Mouse (Mus musculus): ENCODE results near the gene Gipc1. TPM values are rescaled to one million over a fixed set of nuclear protein-coding genes. Genes with fewer than 3 reads are reported as not detected.

The Gipc1 gene
- polyA plus RNA-seq, 1 experiment from 2014 or later: 80.4 TPM

DNA sequence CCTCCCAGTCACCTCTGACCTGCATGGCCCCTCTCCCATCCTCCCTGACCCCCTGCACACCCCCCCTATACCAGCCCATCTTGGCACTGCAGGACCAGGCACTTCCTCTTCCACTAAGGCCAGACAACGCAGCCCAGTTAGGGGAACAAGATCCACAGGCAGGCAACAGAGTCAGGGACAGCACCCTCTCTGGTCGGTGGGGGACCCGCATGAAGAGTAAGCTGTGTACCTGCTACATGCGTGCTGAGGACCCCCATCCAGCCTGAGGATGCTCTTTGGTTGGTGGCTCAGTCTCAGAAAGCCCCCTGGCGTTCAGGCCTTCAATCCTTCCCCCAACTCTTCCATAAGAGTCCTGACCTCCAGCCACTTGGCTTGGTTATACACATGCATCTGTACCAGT is 53.9 kb downstream of the Gipc1 start:
- Histone ChIP-seq H3K27me3 (replicated peaks) (peaks cover 6% of the 10 kb centered on the region; the same call in 1 of the 2 replicates), H3K9ac (no peak overlapping the region), H3K9me3 (replicated peaks) (0 out of 2 replicates have a peak, but pooled peaks cover 4% of the 10 kb centered on the region), H3K36me3 (no peaks in the 10 kb centered on the region), H3K4me3 (no peak overlapping the region), H3K27ac (no peak overlapping the region), H3K4me1 (no peaks in the 10 kb centered on the region), H3K4me2 (no peak overlapping the region)
- 46% methylated on average over 5 of the region's 5 CpGs for WGBS (ENCODE audit: insufficient replicate concordance)
- ATAC-seq: no peak

DNA sequence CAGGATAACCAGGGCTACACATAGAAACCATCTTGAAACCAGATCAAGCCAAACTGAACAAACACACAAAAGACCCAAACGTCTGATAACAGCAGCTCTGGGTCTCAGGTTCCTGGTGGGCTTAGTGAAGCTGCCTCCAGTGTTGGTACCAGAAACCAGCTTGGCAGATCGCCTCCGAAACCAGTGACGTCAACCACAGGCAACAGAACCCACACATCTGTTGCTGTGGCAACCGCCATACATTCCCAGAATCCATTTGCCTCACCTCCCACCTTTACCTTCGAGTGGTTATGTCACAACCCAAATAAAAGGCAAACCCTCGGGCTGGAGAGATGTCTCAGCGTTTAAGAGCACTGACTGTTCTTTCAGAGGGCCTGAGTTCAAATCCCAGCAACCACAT is 55.1 kb downstream of the Gipc1 start:
- peaks cover 6% of the 10 kb centered on the region; the same call in 1 of the 2 replicates for H3K27me3 ChIP-seq (replicated peaks)
- no peaks in the 10 kb centered on the region for H3K9me3 ChIP-seq (replicated peaks)
- no peak for ATAC-seq
- no peak overlapping the region for H3K9ac ChIP-seq
- no peak overlapping the region for H3K4me2 ChIP-seq
- WGBS (ENCODE audit: insufficient replicate concordance): 62% methylated on average over 8 of the region's 8 CpGs
- H3K4me3 ChIP-seq: no peak overlapping the region
- H3K36me3 ChIP-seq: no peaks in the 10 kb centered on the region
- H3K27ac ChIP-seq: no peak overlapping the region
- H3K4me1 ChIP-seq: no peaks in the 10 kb centered on the region

Other genes with a start within 250 kb of the Gipc1 start
- gene Scoc, start 194.3 kb upstream of the Gipc1 start, polyA plus RNA-seq (2016; fragmentation: Nextera tagmentation; extraction: Ambion mirVana): 78.8 and 84.8 TPM in 2 replicates
- gene Olfr370, start 116.9 kb upstream of the Gipc1 start, polyA plus RNA-seq (2016; fragmentation: Nextera tagmentation; extraction: Ambion mirVana): not detected in 2 replicates
- gene Ndufb7, start 86.0 kb upstream of the Gipc1 start, polyA plus RNA-seq (2016; fragmentation: Nextera tagmentation; extraction: Ambion mirVana): 290 and 291 TPM in 2 replicates
- 371 and 378 TPM in 2 replicates for gene Tecr, start 44.7 kb upstream of the Gipc1 start, polyA plus RNA-seq (2016; fragmentation: Nextera tagmentation; extraction: Ambion mirVana)
- gene Dnajb1, start 44.5 kb upstream of the Gipc1 start, polyA plus RNA-seq (2016; fragmentation: Nextera tagmentation; extraction: Ambion mirVana): 65.1 and 69.8 TPM in 2 replicates
- 0.25 and 0.41 TPM in 2 replicates for gene Ptger1, start 14.0 kb downstream of the Gipc1 start, polyA plus RNA-seq (2016; fragmentation: Nextera tagmentation; extraction: Ambion mirVana)
- gene Pkn1, start 46.5 kb downstream of the Gipc1 start, polyA plus RNA-seq (2016; fragmentation: Nextera tagmentation; extraction: Ambion mirVana): 17.5 and 19.5 TPM in 2 replicates
- 270 and 299 TPM in 2 replicates for gene Ddx39, start 62.5 kb downstream of the Gipc1 start, polyA plus RNA-seq (2016; fragmentation: Nextera tagmentation; extraction: Ambion mirVana)
- gene Adgre5, start 88.6 kb downstream of the Gipc1 start, polyA plus RNA-seq (2016; fragmentation: Nextera tagmentation; extraction: Ambion mirVana): 11.5 and 12.5 TPM in 2 replicates
- gene Adgrl1, start 247.4 kb downstream of the Gipc1 start, polyA plus RNA-seq (2016; fragmentation: Nextera tagmentation; extraction: Ambion mirVana): 4.9 and 5.3 TPM in 2 replicates